Mouse (Mus musculus) liver, embryonic 13.5 days (tissue): ENCODE measurements around the gene Myoz2. TPM values are rescaled to one million over a fixed set of nuclear protein-coding genes. Genes with fewer than 3 reads are reported as not detected.

ENCODE experiments used
- ATAC-seq: fragments of 200-750 bp; cut with Nextera tagmentation; 2 replicates; pipeline ENCODE4 v1.8.0; 2017; ENCODE audit warnings: low read depth, mild to moderate bottlenecking, moderate number of reproducible peaks, moderate library complexity
- DNase-seq: peaks from one replicate; pipeline ENCODE4 v3.0.0; 2022
- H3K27ac ChIP-seq: fragments of 300-500 bp; sonication (generic); 2 replicates; pipeline ENCODE4 v1.5.1; 2015; ENCODE audit warnings: moderate library complexity, mild to moderate bottlenecking, inconsistent platforms
- H3K27me3 ChIP-seq: fragments of 300-500 bp; sonication (generic); 2 replicates; pipeline ENCODE4 v1.6.1; 2015; ENCODE audit warnings: mild to moderate bottlenecking, inconsistent platforms
- H3K36me3 ChIP-seq: fragments of 300-500 bp; sonication (generic); 2 replicates; pipeline ENCODE4 v1.6.1; 2015; ENCODE audit warnings: mild to moderate bottlenecking, inconsistent platforms
- H3K4me1 ChIP-seq: fragments of 300-500 bp; sonication (generic); replicated peaks from 2 replicates; pipeline ENCODE4 v1.6.1; 2015; ENCODE audit warnings: inconsistent platforms
- H3K4me2 ChIP-seq: fragments of 300-500 bp; sonication (generic); 2 replicates; pipeline ENCODE4 v1.6.1; 2015; ENCODE audit warnings: inconsistent platforms, mild to moderate bottlenecking, moderate library complexity
- H3K4me3 ChIP-seq: fragments of 300-500 bp; sonication (generic); replicated peaks from 2 replicates; pipeline ENCODE4 v1.5.1; 2015; ENCODE audit warnings: mild to moderate bottlenecking, inconsistent platforms
- H3K9ac ChIP-seq: fragments of 300-500 bp; sonication (generic); 2 replicates; pipeline ENCODE4 v1.6.1; 2015; ENCODE audit warnings: mild to moderate bottlenecking, inconsistent platforms
- H3K9me3 ChIP-seq: fragments of 300-500 bp; sonication (generic); replicated peaks from 2 replicates; pipeline ENCODE4 v1.6.1; 2016; ENCODE audit warnings: inconsistent platforms
- WGBS: fragments of 180-500 bp; shearing (Covaris S2); methylation state at CpG from one replicate; pipeline ENCODE4 v1.1.7; 2015; ENCODE audit not compliant: insufficient replicate concordance; 5-methylcytosine and 5-hydroxymethylcytosine counted together
- polyA plus RNA-seq: library from polyadenylated mRNA; unstranded; fragments of >200 nt; fragmentation: Nextera tagmentation; extraction: Ambion mirVana; gene quantifications from 2 replicates; pipeline ENCODE4 v1.2.1, GENCODE M21; 2015

Myoz2 gene
- 0.45 and 0.61 TPM in 2 replicates for polyA plus RNA-seq

- H3K9ac ChIP-seq = no peak within 1 kb of the TSS
- no peaks in the 10 kb centered on the region for H3K27me3 ChIP-seq
- H3K4me1 ChIP-seq = no peaks in the 10 kb centered on the region
- no peaks in the 10 kb centered on the region for H3K9me3 ChIP-seq
- H3K4me3 ChIP-seq = no peak within 1 kb of the TSS
- ATAC-seq (no peak), DNase-seq (no peak)
- H3K27ac ChIP-seq = no peak within 1 kb of the TSS
- H3K36me3 ChIP-seq = no peaks in the 10 kb centered on the region
- WGBS = 78% methylated on average over 7 of the region's 7 CpGs
- no peak within 1 kb of the TSS for H3K4me2 ChIP-seq
These were observed at the start of gene Myoz2 for GRCm38 (mm10) chr3:123034752-123035151. Gene Myoz2, minus strand, starts transcription at chr3:123035015.

- Histone ChIP-seq H3K27ac (no peak overlapping the region), H3K36me3 (no peaks in the 10 kb centered on the region), H3K9ac (no peak overlapping the region), H3K4me2 (no peak overlapping the region), H3K4me3 (no peak overlapping the region), H3K27me3 (no peaks in the 10 kb centered on the region), H3K4me1 (no peaks in the 10 kb centered on the region), H3K9me3 (no peaks in the 10 kb centered on the region)
- no peak for DNase-seq
- ATAC-seq = no peak
- WGBS = 72% methylated on average over 3 of the region's 3 CpGs
These were observed 46.9 kb upstream of the Myoz2 start for GRCm38 (mm10) chr3:123081665-123082064.

- H3K27ac ChIP-seq = no peak overlapping the region
- no peak for ATAC-seq
These were observed 46.1 kb upstream of the Myoz2 start for GRCm38 (mm10) chr3:123080943-123081342.

GRCm38 (mm10) chr3:123080017-123080725 is 45.4 kb upstream of the Myoz2 start:
- DNase-seq (no peak), ATAC-seq (no peak)
- Histone ChIP-seq H3K27me3 (no peaks in the 10 kb centered on the region), H3K4me1 (no peaks in the 10 kb centered on the region), H3K4me3 (no peak overlapping the region), H3K4me2 (no peak overlapping the region), H3K36me3 (no peaks in the 10 kb centered on the region), H3K9me3 (no peaks in the 10 kb centered on the region), H3K9ac (no peak overlapping the region), H3K27ac (no peak overlapping the region)
- WGBS = 72% methylated on average over 19 of the region's 19 CpGs

More at GRCm38 (mm10) chr3:123080943-123081342, 46.1 kb upstream of the Myoz2 start:
- H3K36me3 ChIP-seq = no peaks in the 10 kb centered on the region
- no peak for DNase-seq
- no peaks in the 10 kb centered on the region for H3K27me3 ChIP-seq
- no peaks in the 10 kb centered on the region for H3K9me3 ChIP-seq
- 65% methylated on average over 7 of the region's 7 CpGs for WGBS
- no peak overlapping the region for H3K4me3 ChIP-seq
- H3K9ac ChIP-seq = no peak overlapping the region
- no peaks in the 10 kb centered on the region for H3K4me1 ChIP-seq
- no peak overlapping the region for H3K4me2 ChIP-seq

- Histone ChIP-seq H3K4me3 (no peak overlapping the region), H3K9me3 (no peaks in the 10 kb centered on the region), H3K9ac (no peak overlapping the region), H3K36me3 (no peaks in the 10 kb centered on the region), H3K4me2 (no peak overlapping the region), H3K4me1 (no peaks in the 10 kb centered on the region), H3K27me3 (no peaks in the 10 kb centered on the region), H3K27ac (no peak overlapping the region)
- ATAC-seq (no peak), DNase-seq (no peak)
- WGBS = 57% methylated on average over 3 of the region's 3 CpGs
These were observed 40.9 kb upstream of the Myoz2 start for GRCm38 (mm10) chr3:123075759-123076158.

GRCm38 (mm10) chr3:123075034-123075433 is 40.2 kb upstream of the Myoz2 start:
- no peak overlapping the region for H3K27ac ChIP-seq
- no peak overlapping the region for H3K9ac ChIP-seq
- H3K36me3 ChIP-seq = no peaks in the 10 kb centered on the region
- ATAC-seq (no peak), DNase-seq (no peak)
- H3K4me1 ChIP-seq = no peaks in the 10 kb centered on the region
- H3K4me3 ChIP-seq = no peak overlapping the region
- no peak overlapping the region for H3K4me2 ChIP-seq
- H3K9me3 ChIP-seq = no peaks in the 10 kb centered on the region
- H3K27me3 ChIP-seq = no peaks in the 10 kb centered on the region

- H3K27ac ChIP-seq = no peak overlapping the region
- DNase-seq (no peak), ATAC-seq (no peak)
- H3K9ac ChIP-seq = no peak overlapping the region
- no peaks in the 10 kb centered on the region for H3K36me3 ChIP-seq
- no peaks in the 10 kb centered on the region for H3K27me3 ChIP-seq
- H3K9me3 ChIP-seq = no peaks in the 10 kb centered on the region
- no peaks in the 10 kb centered on the region for H3K4me1 ChIP-seq
- no peak overlapping the region for H3K4me3 ChIP-seq
- no peak overlapping the region for H3K4me2 ChIP-seq
These were observed 38.5 kb upstream of the Myoz2 start for GRCm38 (mm10) chr3:123073351-123073750.

- H3K36me3 ChIP-seq = no peaks in the 10 kb centered on the region
- no peaks in the 10 kb centered on the region for H3K9me3 ChIP-seq
- WGBS = 67% methylated on average over 1 of the region's 1 CpGs
- H3K27me3 ChIP-seq = no peaks in the 10 kb centered on the region
- no peak overlapping the region for H3K4me3 ChIP-seq
- no peak overlapping the region for H3K9ac ChIP-seq
- H3K27ac ChIP-seq = no peak overlapping the region
- no peak overlapping the region for H3K4me2 ChIP-seq
- DNase-seq (no peak), ATAC-seq (no peak)
- no peaks in the 10 kb centered on the region for H3K4me1 ChIP-seq
These were observed 37.7 kb upstream of the Myoz2 start for GRCm38 (mm10) chr3:123072472-123072871.

- no peaks in the 10 kb centered on the region for H3K9me3 ChIP-seq
- H3K4me2 ChIP-seq = no peak overlapping the region
- no peak for DNase-seq
- no peaks in the 10 kb centered on the region for H3K36me3 ChIP-seq
- H3K27me3 ChIP-seq = no peaks in the 10 kb centered on the region
- no peak for ATAC-seq
- H3K27ac ChIP-seq = no peak overlapping the region
- no peak overlapping the region for H3K9ac ChIP-seq
- H3K4me1 ChIP-seq = no peaks in the 10 kb centered on the region
- 71% methylated on average over 1 of the region's 1 CpGs for WGBS
- no peak overlapping the region for H3K4me3 ChIP-seq
These were observed 36.2 kb upstream of the Myoz2 start for GRCm38 (mm10) chr3:123070996-123071395.

- H3K36me3 ChIP-seq = no peaks in the 10 kb centered on the region
- no peak for DNase-seq
- no peak overlapping the region for H3K4me3 ChIP-seq
- no peak overlapping the region for H3K27ac ChIP-seq
- no peak overlapping the region for H3K4me2 ChIP-seq
- ATAC-seq = no peak
- WGBS = 68% methylated on average over 7 of the region's 7 CpGs
- H3K9me3 ChIP-seq = no peaks in the 10 kb centered on the region
- H3K9ac ChIP-seq = no peak overlapping the region
- peaks cover 8% of the 10 kb centered on the region; the same call in 1 of the 2 replicates for H3K4me1 ChIP-seq
- H3K27me3 ChIP-seq = no peaks in the 10 kb centered on the region
These were observed 32.0 kb upstream of the Myoz2 start for GRCm38 (mm10) chr3:123066836-123067235.

GRCm38 (mm10) chr3:123065466-123065865 is 30.7 kb upstream of the Myoz2 start:
- Histone ChIP-seq H3K27ac (no peak overlapping the region), H3K9me3 (no peaks in the 10 kb centered on the region), H3K9ac (no peak overlapping the region), H3K4me2 (no peak overlapping the region), H3K36me3 (no peaks in the 10 kb centered on the region), H3K4me1 (peaks cover 8% of the 10 kb centered on the region; the same call in 1 of the 2 replicates), H3K27me3 (no peaks in the 10 kb centered on the region), H3K4me3 (no peak overlapping the region)
- ATAC-seq (no peak), DNase-seq (no peak)
- 63% methylated on average over 5 of the region's 5 CpGs for WGBS

- Histone ChIP-seq H3K9me3 (no peaks in the 10 kb centered on the region), H3K36me3 (no peaks in the 10 kb centered on the region), H3K27ac (no peak overlapping the region), H3K9ac (no peak overlapping the region), H3K4me3 (no peak overlapping the region), H3K27me3 (no peaks in the 10 kb centered on the region), H3K4me1 (peaks cover 8% of the 10 kb centered on the region; the same call in 1 of the 2 replicates), H3K4me2 (peak overlapping the region; percentile 23; the same call in 1 of the 2 replicates)
- DNase-seq = no peak
- WGBS = 32% methylated on average over 5 of the region's 5 CpGs
- ATAC-seq = no peak
These were observed 29.4 kb upstream of the Myoz2 start for GRCm38 (mm10) chr3:123064186-123064585.
